In genomic region chr4:138153980-138154379, GRCm38 (mm10) we compare ENCODE assay signal across 8 mouse cellular contexts.
DNase-seq lines count a peak whose midpoint lies in the region; ATAC-seq and TF ChIP-seq lines count a peak whose summit lies in the region.

No protein-coding gene starts in this region.

- ATAC-seq in limb, embryonic 11.5 days (ENCODE audit: insufficient number of reproducible peaks, low FRiP score, low TSS enrichment, low read depth) = no peak

- H3K4me1 ChIP-seq in cerebellum, adult 2 months (ENCODE audit: control insufficient read depth, insufficient read depth, low read length) = no peaks in the 10 kb centered on the region
- H3K4me1 ChIP-seq in limb, embryonic 11.5 days (ENCODE audit: control insufficient read depth, insufficient read depth, low read length) = no peaks in the 10 kb centered on the region

- no peak overlapping the region for H3K4me3 ChIP-seq in cerebellum, adult 2 months (replicated peaks; ENCODE audit: insufficient read depth, low read depth, low read length)
- H3K4me3 ChIP-seq in limb, embryonic 11.5 days (ENCODE audit: low read depth, low read length) = no peak overlapping the region

- no peak overlapping the region for H3K9ac ChIP-seq in limb, embryonic 11.5 days (ENCODE audit: low read length)

- no peak for TF ChIP-seq POLR2A in cerebellum, adult 2 months (IDR thresholded peaks at IDR 0.05; ENCODE audit: borderline replicate concordance, insufficient read depth, low read length)

- no peak overlapping the region for H3K27ac ChIP-seq in cerebellum, adult 2 months (ENCODE audit: insufficient read depth, low read length)
- no peak overlapping the region for H3K27ac ChIP-seq in limb, embryonic 11.5 days (replicated peaks; ENCODE audit: low read depth, low read length)

- H3K27me3 ChIP-seq in cerebellum, adult 2 months (ENCODE audit: control insufficient read depth, insufficient read depth, low read length) = no peaks in the 10 kb centered on the region
- H3K27me3 ChIP-seq in limb, embryonic 11.5 days (ENCODE audit: control insufficient read depth, insufficient read depth, low read length) = no peaks in the 10 kb centered on the region

- peak; percentile 57 for DNase-seq in embryo, embryonic 10 days (ENCODE audit: low spot score)
- DNase-seq in embryo, embryonic 9.5 days (ENCODE audit: extremely low spot score) = no peak
- DNase-seq in ovary, postnatal 14 days (ENCODE audit: low spot score) = peak; percentile 18
- no peak for DNase-seq in ovary, postnatal 36 days (ENCODE audit: low spot score)
- DNase-seq in cerebellum, adult 2 months = no peak
- peak; percentile 53 for DNase-seq in limb, embryonic 11.5 days (ENCODE audit: low spot score)
- DNase-seq in spleen, postnatal 4 days (ENCODE audit: low spot score in 2 of 2) = peak; percentile 34 to 78
- DNase-seq in heart, adult 11 months = no peak

- H3K36me3 ChIP-seq in limb, embryonic 11.5 days (ENCODE audit: control insufficient read depth, insufficient read depth, low read length) = peaks cover 17% of the 10 kb centered on the region

- 53% methylated on average over 3 of the region's 3 CpGs for WGBS in cerebellum, adult 2 months
- 53% methylated on average over 3 of the region's 3 CpGs for WGBS in limb, embryonic 11.5 days

- H3K4me2 ChIP-seq in limb, embryonic 11.5 days (ENCODE audit: low read depth, severe bottlenecking) = no peak overlapping the region

- peak; percentile 63 for TF ChIP-seq CTCF in cerebellum, adult 2 months (IDR thresholded peaks at IDR 0.05; ENCODE audit: borderline replicate concordance, insufficient read depth, low read depth, low read length)

- H3K9me3 ChIP-seq in limb, embryonic 11.5 days (ENCODE audit: control insufficient read depth, low read length) = no peaks in the 10 kb centered on the region

Comparison
In these comparisons a context has a peak if more than half of its experiments do, and no peak if none do; other contexts are left out.
1. DNase-seq: peak in embryo, embryonic 10 days (single experiment), ovary, postnatal 14 days (single experiment), limb, embryonic 11.5 days (single experiment) and spleen, postnatal 4 days (2 of 2); none in embryo, embryonic 9.5 days (single experiment), ovary, postnatal 36 days (single experiment), cerebellum, adult 2 months (0 of 2) and heart, adult 11 months (single experiment).